Mouse (Mus musculus): Measurements from ENCODE around the gene Abcb10.
A peak's percentile ranks its signal among the peaks of the same experiment; 100 is the strongest.
"Not testable (repeated sequence)": the region's sequence is repeated elsewhere in the genome, so short reads cannot be mapped to it uniquely, and the experiment has no call there.

The Abcb10 gene

DNA sequence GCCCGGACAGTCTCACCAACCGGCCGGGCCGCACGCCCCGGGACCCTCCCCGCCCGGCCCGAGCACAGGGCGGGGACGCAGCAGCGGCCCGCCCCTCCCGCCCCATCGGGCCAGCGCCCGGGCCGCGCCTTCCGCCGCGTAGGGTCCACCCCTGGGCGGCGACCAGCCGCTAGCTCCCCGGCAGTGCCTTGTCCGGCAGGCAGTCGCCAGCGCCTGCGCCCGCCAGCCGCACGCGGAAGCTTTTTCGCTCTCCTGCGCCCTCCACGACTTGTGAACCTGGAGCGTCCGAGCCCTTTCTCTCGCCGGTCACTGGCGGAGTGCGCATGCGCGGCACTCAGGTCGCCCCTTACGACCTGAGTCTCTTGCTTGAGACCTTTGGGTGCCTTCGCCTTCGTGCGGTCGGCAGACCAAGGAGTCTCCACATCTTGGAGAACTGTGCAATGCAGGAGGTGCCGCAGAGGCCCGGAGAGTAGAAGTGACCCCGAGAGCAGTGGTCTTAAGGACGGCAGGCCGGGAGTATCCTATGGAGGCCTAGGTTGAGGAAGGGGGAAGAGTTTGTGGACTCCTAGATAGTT lies at the start of gene Abcb10:
Abcb10 (minus strand) TSS at position 297 of the 575 bp plus-strand sequence.
- DNase-seq (ENCODE audit: low read depth), result peak; percentile 74

DNA sequence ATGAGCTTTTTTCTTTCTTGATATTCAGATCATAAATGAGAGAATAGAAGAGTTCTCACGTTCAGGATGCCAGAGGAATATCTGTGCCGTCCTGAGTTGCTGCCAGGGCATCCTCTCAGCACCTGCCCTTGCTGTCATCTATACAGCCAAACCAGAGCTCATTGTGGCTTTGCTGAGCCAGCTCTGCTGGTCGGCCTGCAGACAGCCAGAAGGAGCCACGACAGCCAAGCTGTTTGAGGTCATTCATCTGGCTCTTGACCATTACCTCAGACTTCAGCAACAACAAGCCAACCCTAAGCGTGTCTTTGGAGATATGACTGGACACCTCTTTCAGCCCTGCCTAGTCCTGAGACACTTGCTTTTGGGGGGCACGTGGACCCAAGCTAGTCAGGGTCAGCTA lies 44.9 kb upstream of the Abcb10 start:
- no peak for DNase-seq (ENCODE audit: low read depth)

DNA sequence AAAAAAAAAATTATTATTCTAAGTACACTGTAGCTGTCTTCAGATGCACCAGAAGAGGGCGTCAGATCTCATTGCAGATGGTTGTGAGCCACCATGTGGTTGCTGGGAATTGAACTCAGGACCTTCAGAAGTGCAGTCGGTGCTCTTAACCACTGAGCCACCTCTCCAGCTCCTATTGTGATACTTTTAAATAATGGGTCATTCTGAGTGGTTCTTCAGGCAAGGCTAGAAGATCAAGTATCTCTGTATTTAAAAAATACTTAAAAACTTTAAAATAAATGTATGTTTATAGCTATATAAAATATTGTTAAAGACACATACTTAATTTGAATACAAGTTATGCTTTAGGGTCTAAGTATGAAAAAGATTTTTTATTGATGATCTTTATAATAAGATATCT lies 43.3 kb upstream of the Abcb10 start:
- not testable (repeated sequence) for DNase-seq (ENCODE audit: low read depth)

DNA sequence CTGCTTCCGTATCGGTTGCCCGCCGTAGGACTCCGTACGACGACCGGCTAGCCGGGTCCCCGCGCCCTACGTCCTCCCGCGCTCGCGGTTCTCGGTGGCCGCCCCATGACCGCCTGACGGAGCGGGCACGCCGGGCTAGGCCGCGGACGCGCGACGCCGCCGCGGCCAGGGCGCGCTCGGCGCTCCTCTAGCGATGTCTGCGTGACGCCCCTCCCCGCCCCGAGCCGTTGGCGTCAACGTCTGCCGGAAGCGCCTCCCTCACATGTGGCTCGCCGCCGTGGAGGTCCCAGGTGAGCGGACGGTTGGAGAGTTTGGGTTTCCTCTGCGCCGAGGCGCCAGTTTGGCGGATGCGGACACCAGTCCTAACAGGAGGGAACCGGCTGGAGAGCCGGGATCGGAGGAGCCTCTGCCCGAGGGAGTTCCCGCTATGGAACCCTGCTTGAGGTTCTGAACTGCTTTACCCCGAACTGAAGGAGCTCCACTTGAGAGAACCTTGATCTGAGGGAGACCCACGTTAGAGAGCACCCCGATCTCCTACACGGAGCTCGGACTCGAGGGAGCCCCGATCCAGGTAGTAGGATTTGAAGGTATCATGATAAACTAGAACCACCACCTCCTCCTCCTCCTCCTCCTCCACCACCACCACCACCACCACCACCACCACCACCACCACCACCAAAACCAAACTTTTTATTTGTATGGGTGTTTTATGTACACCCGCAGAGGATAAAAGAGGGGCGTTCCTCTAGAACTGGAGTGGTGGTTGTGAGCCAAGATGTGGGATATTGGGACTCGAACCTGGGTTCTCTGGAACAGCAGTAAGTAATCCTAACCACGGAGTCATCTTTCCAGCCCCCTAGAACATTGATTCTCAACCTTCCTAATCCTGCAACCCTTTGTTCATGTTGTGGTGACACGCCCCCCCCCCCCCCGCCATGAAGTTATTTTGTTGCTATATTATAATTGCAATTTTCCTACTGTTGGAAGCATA lies 38.6 kb upstream of the Abcb10 start, which contains the start of the genes Taf5l and Urb2:
Taf5l (minus strand) TSS at position 161 of the 991 bp plus-strand sequence.
Urb2 (plus strand) TSS at position 272 of the 991 bp plus-strand sequence.
- peak; percentile 56 for DNase-seq (ENCODE audit: low read depth)

DNA sequence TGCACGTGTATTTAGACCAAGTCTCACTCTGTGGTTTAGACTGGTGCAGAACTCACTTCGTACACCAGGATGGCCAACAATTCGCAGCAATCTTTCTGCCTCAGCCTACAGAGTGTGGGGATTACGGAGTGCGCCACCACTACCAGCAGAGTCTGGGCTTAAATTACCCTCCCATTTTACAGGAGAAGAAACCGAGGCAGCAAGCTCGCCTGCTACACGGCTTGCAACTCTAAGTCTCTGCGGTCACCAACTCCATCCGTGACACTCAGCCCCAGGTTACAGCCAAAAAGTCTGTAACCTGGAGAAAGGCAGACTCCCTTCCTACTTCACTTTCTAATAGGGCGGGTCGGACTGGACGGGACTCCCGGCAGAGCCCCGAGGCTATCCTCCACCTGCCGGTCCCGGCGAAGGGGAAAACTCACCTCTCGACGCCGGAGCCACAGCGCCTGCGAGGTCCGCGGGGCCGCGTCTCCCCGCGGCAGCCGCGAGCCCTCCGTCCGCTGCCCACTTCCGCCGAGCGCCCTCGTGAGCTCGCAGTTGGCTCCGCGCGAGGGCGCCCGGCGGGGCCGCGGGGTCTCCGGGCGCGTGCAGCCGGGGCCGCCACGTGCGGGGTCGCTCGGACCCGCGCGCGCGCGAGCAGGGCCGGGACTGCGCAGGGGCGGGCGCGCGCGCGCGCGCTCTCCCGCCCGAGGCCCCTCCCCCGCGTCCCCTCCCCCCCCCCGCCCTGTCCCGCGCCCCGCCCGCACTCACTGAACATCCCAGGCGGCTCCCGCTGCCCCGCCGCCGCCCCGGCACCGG lies 37.7 kb upstream of the Abcb10 start:
- DNase-seq (ENCODE audit: low read depth), result no peak

DNA sequence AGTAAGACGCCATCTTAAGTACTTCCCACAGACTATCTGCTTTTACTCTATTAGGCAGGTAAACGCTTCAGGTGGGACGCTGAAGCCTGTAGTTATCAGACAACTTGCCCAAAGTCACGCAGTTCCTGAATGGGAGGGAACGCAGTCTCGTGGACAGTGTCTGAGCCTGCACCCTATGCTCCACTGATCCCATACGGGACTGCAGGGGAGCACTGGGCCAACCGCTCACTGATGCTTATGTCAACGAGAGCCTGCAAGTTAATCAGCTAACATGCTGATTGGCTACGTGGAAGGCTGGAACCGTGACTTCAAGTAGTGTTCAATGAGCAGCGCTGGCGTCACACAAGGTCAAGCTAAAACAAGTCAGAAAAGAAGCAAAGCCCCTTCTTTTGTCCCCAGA lies 36.9 kb upstream of the Abcb10 start:
- DNase-seq (ENCODE audit: low read depth), result no peak

DNA sequence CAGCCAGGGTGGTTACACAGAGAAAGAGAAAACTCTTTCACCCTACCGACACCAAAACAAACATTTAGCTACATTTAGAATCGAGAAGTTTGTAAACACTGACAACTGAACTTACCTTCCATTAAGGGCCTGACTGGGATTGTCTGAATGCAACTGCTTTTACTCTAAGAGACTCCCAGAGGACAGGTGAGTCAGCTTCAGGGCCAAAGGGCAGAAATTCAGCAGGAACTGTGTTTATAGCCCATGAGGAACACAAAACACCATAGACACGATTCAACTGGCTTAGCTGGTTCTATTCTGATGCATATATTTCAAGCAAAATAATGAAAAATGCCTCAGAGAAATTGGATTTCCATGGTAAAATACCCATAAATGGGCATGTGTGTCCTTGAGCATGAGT lies 31.8 kb upstream of the Abcb10 start:
- DNase-seq (ENCODE audit: low read depth), result no peak

DNA sequence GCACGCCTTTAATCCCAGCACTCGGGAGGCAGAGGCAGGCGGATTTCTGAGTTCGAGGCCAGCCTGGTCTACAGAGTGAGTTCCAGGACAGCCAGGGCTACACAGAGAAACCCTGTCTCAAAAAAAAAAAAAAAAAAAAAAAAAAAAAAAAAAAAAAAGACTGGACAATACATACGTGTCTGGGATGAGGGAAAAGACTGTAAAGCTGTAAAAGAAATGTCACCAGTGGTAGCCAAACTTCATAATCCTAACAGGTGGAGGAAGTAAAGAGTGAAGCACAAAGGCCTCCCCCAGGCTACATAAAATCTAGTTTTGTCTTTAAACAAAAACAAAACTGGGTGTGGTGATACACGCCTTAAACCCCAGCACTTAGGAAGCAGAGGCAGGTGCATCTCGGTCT lies 31.4 kb upstream of the Abcb10 start:
- not testable (repeated sequence) for DNase-seq (ENCODE audit: low read depth)

DNA sequence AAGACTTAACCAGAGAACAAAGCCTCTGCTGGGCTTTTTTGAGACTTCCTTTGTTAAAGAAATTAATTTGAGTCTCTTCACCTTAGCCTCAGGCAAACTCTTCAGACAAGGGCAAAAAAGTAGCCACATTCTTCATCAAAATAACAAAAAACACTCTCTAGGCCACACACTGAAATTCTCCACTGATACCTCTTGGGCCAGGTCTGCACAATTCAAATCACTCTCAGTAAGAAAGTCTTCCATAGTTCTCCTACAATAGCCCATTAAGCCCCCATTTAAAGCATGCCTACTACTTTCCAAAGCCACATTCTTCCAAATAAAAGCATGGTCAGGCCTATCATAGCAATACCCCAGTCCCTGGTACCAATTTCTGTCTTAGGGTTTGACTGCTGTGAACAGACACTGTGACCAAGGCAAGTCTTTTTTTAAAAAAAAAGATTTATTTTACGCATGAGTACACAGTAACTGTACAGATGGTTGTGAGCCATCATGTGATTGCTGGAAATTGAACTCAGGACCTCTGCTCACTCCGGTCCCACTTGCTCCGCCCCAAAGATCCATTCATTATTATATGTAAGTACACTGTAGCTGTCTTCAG lies 29.2 kb upstream of the Abcb10 start:
- no peak for DNase-seq (ENCODE audit: low read depth)

DNA sequence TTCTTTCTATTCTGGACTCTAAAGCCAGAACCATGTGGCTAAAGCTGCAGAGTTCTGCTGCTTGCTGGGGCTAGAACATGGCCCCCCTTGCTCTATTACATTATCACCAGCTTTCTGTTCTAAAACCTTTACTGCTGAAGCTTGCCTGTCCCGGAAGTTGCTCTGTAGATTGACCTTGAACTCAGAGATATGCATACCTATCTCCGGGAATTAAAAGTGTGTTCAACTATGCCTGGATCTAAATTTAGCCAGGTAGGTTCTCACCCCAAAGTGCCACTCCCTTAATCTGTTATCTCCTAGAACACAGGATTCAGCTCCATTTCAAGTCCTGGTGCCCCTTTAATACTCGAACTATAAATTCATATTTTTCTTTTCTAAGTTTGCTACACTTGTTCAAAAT lies 28.7 kb upstream of the Abcb10 start:
- DNase-seq (ENCODE audit: low read depth), result no peak

DNA sequence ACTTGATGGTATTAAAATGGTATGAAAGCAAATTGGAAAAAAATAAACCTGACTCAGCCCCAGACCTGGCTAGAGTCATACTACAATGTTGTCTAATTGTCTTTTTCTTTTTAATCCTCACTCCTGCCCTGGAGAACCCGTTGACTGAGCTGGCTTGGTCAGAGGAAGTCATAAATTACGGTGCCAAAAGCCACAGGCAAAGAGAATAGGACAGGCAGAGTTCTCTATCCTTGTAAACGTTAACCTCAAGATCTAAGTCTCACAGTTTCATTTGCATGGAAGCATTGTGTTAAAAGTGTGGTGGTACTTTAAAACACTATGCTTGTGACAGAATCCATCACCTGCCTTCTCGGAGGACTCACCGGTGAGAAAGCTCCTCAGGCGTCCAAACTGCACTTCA lies 24.9 kb upstream of the Abcb10 start:
- no peak for DNase-seq (ENCODE audit: low read depth)

DNA sequence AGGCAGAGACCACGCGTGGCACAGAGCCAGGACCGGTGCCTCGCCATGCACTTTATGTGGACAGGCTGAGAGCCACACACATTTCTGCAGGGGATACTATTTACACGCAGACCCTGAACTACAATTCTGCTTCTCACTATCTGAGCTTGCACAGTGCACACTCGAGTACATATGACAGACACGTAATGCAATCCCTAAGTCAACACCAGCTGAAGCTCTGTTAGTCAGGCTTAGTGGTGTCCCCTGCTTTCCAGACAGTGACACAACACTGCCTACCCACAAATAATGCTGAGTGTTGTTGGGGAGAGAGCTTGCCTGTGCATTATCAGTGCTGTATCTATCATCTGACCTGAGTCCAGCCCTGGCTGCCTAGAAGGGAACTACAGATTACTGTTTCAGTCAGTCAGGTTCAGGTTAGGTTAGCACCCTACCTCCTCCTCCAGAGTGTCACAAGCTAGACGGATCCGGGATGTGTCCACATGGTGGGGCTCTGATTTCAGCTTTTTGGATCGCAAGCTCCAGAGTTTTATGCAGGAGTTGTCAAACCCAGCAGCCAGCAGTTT lies 19.7 kb upstream of the Abcb10 start:
- DNase-seq (ENCODE audit: low read depth), result no peak

DNA sequence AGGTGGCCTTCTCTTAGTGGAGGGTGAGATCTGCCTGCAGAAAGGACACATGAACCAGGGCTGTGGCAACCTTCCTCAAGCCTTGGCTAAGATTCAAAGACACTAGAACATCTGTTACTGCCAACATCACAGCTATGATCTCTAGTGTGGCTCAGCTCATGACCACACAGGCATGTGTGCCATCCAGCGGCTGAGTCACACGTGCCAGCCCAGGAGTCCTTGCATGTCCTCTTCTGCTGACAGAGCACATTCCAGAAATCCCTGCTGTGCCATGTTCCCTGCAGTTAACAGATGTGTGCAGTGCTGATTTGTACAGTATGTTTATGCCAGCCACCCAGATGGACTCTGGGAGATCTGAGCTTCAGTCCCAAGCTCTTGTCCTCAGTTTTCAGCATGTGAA lies 16.6 kb upstream of the Abcb10 start:
- no peak for DNase-seq (ENCODE audit: low read depth)

DNA sequence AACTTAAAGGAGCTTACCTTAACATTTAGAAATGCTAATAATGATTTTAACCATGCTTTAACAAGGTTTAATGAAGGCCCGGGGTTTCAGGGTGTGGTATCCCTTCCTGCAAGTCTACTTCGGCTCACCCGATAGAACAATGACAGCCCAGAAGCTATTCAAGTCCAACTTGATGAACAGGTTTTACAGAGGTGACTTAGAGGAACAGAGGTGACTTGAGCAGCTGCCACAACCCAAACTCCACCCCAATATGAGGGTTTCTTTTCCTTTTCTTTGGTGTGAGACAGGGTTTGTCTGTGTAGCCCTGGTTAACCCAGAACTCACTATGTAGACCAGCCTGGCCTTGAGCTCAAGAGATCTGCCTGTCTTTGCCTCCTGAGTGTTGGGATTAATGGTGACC lies 11.1 kb upstream of the Abcb10 start:
- no peak for DNase-seq (ENCODE audit: low read depth)

DNA sequence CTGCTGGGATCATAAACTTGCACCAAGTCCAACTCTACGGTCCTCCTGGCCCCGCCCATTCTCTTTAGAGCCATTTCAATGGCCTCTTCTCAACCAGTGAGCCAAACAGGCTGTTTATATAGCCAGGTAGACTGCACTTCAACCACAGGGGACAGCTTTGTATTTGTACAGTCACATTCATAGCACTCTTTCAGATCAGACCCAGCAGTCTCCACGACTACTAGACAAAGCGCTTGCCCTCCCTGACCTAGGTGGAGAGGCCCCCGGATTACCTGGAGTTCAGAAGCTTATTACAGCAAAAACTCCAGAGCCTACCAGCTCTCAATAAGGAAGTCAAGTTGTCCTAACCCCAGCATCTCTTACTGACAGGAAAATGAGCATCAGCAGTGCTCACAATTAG lies 10.7 kb upstream of the Abcb10 start:
- no peak for DNase-seq (ENCODE audit: low read depth)

DNA sequence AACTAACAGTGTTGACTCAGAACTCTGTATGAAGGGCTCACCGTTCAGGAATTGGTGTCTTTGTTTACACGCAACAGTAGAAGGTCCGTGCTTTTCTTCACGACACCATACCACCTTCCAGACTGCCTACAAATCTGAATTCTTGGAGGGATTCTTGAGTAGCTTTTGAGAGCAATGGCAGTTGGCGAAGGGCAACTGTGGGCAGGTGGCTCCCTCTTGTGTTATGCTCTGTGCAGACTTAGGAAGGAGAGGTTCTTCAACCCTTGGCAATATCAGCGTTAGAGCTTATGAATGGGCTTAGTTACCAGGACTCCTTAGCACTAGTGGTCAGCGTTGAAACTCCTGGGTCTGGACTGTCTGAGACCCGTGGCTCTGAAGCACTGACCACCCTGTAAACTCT lies 9.7 kb upstream of the Abcb10 start:
- DNase-seq (ENCODE audit: low read depth), result peak; percentile 35

DNA sequence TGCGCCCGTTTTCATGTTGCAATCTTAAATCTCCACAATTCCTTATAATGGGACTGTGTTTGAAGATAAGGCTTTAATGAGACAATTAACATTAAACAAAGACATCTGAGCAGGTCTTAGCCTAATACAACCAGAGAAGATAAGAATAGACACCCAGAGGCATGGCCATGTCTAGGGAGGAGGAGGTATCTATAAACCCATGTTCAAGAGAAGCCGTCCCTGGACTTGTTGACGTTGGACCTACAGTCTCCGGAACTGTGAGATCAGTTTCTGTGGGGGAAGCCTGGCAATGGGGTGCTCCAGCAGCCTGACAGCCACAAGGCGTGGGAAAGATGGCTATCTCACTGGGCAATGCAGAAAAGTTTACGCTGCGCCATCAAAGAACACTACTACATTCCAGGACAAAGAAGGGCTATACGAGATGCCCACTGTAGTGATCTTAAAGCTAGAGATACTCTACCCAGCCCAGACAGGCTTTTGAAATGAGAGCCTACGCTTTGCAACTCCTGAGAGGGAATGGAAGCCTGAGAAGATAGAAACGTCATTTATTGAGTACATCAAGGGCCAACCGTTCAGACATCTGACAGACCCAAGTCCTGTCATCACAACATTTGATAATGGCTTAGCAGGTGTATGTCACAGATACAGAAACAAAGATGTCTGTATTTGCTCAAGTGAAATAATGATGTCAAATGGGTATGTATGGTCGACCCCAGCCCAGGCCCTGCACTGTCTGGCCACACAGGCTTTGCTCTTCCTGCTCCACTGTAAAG lies 7.5 kb upstream of the Abcb10 start:
- no peak for DNase-seq (ENCODE audit: low read depth)

DNA sequence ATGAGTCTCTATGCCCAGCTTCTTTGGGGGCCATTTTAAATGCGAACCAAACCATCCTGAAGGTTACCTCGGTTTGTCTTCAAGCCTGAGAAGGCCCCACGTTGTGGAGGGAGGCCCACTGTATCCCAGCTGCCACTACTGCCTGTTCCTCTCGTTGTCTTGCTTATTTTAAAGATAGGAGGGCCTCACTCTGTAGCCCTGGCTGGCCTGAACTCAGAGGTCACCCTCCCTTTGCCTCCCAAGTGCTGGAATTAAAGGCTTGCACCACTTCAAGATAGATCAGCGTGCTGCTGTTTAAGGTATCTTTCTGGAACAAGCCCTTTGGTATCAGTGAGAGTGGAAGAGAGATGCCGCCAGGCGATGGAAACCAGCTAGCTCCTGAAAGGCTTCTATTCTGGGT lies 6.2 kb upstream of the Abcb10 start:
- DNase-seq (ENCODE audit: low read depth), result no peak

DNA sequence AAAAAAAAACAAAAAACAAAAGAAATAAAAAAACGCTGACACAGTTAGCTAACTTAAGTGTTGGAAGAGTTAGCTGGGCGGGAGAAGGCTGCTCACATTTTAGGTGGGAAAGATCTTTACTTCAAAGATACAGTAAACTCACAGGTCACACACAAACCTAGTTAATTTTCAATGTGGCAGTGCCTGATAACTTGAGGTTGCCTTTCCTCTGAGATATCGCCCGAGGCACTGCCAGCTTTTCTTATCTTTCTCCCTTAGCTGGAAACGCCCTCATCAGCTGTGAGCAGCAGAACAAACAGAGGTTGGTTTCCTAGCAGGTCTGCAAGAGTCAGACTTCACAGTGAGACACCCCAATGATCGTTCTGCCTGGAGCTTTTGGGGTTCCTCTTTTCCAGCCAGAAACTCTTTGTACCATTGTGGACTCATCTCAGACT lies 5.7 kb upstream of the Abcb10 start:
- DNase-seq (ENCODE audit: low read depth), result no peak

DNA sequence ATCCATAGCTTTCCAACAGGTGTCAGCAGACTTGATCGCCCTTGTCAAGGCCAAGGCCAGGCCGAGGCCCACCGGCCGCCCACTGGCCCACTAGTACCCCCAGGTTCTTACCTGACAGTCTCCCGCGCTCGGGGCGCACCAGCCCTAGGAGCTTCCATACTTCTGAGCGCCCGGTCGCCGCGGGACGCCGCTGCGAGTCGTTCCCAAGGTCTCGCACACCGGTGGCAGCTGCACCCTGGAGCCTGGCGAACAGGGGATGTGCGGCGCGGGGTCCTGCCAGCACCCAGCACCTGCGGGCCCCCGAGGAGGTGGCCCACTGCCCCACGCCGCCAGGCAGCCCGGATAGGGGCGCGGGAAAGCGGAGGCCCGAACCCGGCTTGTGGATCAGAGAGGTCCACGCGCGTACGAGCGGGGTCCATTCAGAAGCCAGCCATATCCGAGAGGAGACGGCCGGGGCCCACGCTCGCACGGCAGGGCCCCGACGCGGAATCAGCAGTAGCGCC lies 580 bp downstream of the Abcb10 start:
- DNase-seq (ENCODE audit: low read depth), result no peak

DNA sequence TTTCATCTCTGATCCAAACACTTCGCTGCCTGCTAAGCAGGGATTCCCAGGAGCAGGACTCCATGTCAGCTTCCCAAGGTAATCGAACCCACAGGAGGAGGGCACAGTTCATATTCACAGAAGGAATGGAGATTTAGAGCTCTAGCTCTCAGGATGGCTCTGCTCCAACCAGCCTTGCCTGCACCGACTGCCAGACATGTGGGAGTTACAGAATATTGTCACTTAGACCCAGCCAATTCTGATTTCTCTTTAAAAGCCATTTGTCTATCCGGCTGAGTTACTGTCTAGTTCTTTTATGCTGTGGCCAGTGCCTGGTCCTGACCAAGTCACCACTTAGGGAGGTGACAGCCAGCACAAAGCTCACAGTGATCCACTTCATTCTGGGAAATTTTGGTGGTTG lies 1.2 kb downstream of the Abcb10 start:
- no peak for DNase-seq (ENCODE audit: low read depth)

All from fibroblast of lung, adult 2 months (primary cell).